Mouse (Mus musculus) neural tube, embryonic 15.5 days (tissue): ENCODE measurements at regions not wholly inside any gene's neighbourhood (a gene's known extent, or its start where the extent isn't known, plus 50 kb on each side); places are given as distances from the start of the nearest gene placed in this dataset.

Experiments
- ATAC-seq: fragments of 200-750 bp; cut with Nextera tagmentation; 2 replicates; pipeline ENCODE4 v1.8.0; 2017; ENCODE audit warnings: mild to moderate bottlenecking, moderate TSS enrichment, moderate library complexity; ENCODE audit not compliant: low FRiP score
- H3K27ac ChIP-seq: fragments of 300-500 bp; sonication (generic); replicated peaks from 2 replicates; pipeline ENCODE4 v1.5.1; 2015; ENCODE audit warnings: mild to moderate bottlenecking, inconsistent platforms
- H3K27me3 ChIP-seq: fragments of 300-500 bp; sonication (generic); replicated peaks from 2 replicates; pipeline ENCODE4 v1.6.1; 2015; ENCODE audit warnings: inconsistent platforms
- H3K36me3 ChIP-seq: fragments of 300-500 bp; sonication (generic); 2 replicates; pipeline ENCODE4 v1.6.1; 2015; ENCODE audit warnings: inconsistent platforms
- H3K4me1 ChIP-seq: fragments of 300-500 bp; sonication (generic); 2 replicates; pipeline ENCODE4 v1.6.1; 2015; ENCODE audit warnings: inconsistent platforms
- H3K4me2 ChIP-seq: fragments of 300-500 bp; sonication (generic); 2 replicates; pipeline ENCODE4 v1.6.1; 2015; ENCODE audit warnings: inconsistent platforms, mild to moderate bottlenecking, moderate library complexity
- H3K4me3 ChIP-seq: fragments of 300-500 bp; sonication (generic); replicated peaks from 2 replicates; pipeline ENCODE4 v1.5.1; 2015; ENCODE audit warnings: mild to moderate bottlenecking, inconsistent platforms
- H3K9ac ChIP-seq: fragments of 300-500 bp; sonication (generic); replicated peaks from 2 replicates; pipeline ENCODE4 v1.6.1; 2015; ENCODE audit warnings: mild to moderate bottlenecking, inconsistent platforms
- H3K9me3 ChIP-seq: fragments of 300-500 bp; sonication (generic); replicated peaks from 2 replicates; pipeline ENCODE4 v1.6.1; 2016; ENCODE audit warnings: inconsistent platforms
- WGBS: fragments of 180-500 bp; shearing (Covaris S2); methylation state at CpG from one replicate; pipeline ENCODE4 v1.1.7; 2015; ENCODE audit warnings: mixed read lengths; 5-methylcytosine and 5-hydroxymethylcytosine counted together

DNA sequence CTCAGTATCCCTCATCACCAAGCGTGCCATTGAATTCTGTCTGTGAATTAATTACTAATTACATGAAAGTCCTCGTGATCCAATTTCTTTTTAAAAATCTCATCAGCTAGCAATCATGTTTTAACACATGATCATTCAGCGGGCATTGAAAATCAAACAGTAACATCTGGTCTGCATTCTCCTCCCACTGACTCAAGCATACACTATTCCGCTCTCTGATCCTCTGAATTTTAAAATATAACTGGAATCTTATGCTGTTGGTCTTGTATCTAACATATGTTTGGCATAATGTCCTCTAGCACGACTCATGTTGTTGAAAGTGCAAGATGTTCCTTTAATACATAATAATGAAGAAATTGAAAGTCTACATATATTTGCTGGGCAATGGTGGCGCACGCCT, 667.1 kb downstream of the 1190002N15Rik start:
- H3K27ac ChIP-seq, result no peak overlapping the region
- no peak for ATAC-seq
- H3K9ac ChIP-seq, result no peak overlapping the region
- H3K4me3 ChIP-seq, result no peak overlapping the region
- no peaks in the 10 kb centered on the region for H3K36me3 ChIP-seq
- H3K27me3 ChIP-seq, result no peaks in the 10 kb centered on the region
- H3K9me3 ChIP-seq, result no peaks in the 10 kb centered on the region
- H3K4me2 ChIP-seq, result no peak overlapping the region
- 77% methylated on average over 7 of the region's 7 CpGs for WGBS
- H3K4me1 ChIP-seq, result no peaks in the 10 kb centered on the region

DNA sequence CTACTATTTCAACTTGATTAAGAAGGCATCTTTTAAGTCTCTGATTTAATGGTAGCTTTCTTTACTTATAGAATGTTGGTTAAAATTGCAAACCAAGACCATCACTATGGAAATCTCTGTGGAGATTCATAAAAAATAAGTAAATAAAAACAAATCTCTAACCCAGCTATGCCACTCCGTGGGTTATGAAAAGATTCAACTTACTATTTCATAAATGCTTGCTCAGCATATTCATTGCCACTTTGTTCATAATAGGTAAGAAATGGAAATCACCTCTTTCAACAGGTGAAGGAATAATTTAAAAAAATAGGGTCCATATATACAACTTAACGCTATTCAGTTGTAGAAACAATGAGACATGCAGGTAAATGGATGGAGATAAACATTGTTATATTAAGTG, 679.9 kb downstream of the 1190002N15Rik start:
- 76% methylated on average over 2 of the region's 2 CpGs for WGBS
- no peak for ATAC-seq
- H3K36me3 ChIP-seq, result no peaks in the 10 kb centered on the region
- no peak overlapping the region for H3K9ac ChIP-seq
- H3K9me3 ChIP-seq, result no peaks in the 10 kb centered on the region
- no peak overlapping the region for H3K4me3 ChIP-seq
- H3K4me1 ChIP-seq, result no peaks in the 10 kb centered on the region
- H3K4me2 ChIP-seq, result no peak overlapping the region
- no peaks in the 10 kb centered on the region for H3K27me3 ChIP-seq
- H3K27ac ChIP-seq, result no peak overlapping the region

DNA sequence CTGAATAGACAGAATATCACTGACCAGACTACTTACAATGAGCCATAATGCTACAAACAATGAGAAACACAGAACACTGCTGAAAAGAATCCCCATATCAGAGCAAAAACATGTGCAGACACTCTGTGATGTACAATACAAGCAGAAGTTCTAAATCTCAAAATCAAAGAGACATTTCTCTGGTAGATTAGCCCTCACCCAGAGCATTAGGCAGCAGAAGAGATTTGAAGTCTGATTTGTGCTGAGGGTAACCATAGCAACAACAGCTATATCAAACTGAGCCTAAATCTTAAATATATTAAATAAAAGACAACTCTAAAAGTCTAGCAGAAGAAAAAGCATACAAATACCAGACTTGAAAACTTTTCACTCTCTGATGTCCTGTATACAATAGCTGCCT, 691.5 kb downstream of the 1190002N15Rik start:
- Histone ChIP-seq H3K27ac (no peak overlapping the region), H3K27me3 (no peaks in the 10 kb centered on the region), H3K9ac (no peak overlapping the region), H3K9me3 (no peaks in the 10 kb centered on the region), H3K4me1 (no peaks in the 10 kb centered on the region), H3K36me3 (no peaks in the 10 kb centered on the region), H3K4me3 (no peak overlapping the region), H3K4me2 (no peak overlapping the region)
- no peak for ATAC-seq

DNA sequence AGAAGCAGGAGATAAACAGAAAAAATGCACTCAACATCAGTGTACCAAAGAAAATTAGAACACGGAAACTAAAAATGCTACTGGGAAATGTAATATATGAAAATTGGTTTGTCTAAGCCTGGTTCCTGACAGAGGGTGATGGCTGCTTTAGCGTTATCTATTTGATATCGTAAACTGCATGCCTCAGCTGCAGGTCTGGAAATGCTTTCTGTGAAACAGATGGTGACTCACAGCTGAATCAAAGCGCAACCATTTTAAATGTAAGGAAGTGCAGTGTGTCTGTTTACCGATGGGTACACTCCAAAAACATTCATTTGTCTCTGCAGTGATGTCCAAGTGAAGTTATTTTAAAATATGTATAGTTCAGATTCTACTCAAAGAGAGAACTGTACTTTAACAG, 694.0 kb downstream of the 1190002N15Rik start:
- WGBS, result 50% methylated on average over 5 of the region's 5 CpGs

More for the DNA sequence above, 694.0 kb downstream of the 1190002N15Rik start:
- Histone ChIP-seq H3K27ac (no peak overlapping the region), H3K4me3 (no peak overlapping the region), H3K9ac (no peak overlapping the region), H3K4me1 (no peaks in the 10 kb centered on the region), H3K4me2 (no peak overlapping the region), H3K27me3 (no peaks in the 10 kb centered on the region), H3K36me3 (no peaks in the 10 kb centered on the region), H3K9me3 (no peaks in the 10 kb centered on the region)
- ATAC-seq, result no peak
